Mouse (Mus musculus) mouse trophoblast stem cell (cell line): ENCODE data around the gene Lurap1l.

ENCODE experiments used
- in situ Hi-C, 2 experiments: fragments of 300-500 bp; cut with MseI, MboI; formaldehyde crosslinking; loops; 2 replicates in 1 of 2; 3 replicates in 1 of 2; pipeline ENCODE4 v1.15.1; 2025

Lurap1l gene

GRCm38 (mm10) chr4:80910481-80910870 is at the start of gene Lurap1l:
TSS of gene Lurap1l (plus strand) at chr4:80910646.
- in situ Hi-C loops, result no loop called here

GRCm38 (mm10) chr4:80862962-80863361 is 47.5 kb upstream of the Lurap1l start:
- in situ Hi-C loops, result no loop called here

GRCm38 (mm10) chr4:80863906-80864305 is 46.5 kb upstream of the Lurap1l start:
- in situ Hi-C loops, result no loop called here

- in situ Hi-C loops, result no loop called here
Observed at GRCm38 (mm10) chr4:80864511-80864922, 45.9 kb upstream of the Lurap1l start.

- in situ Hi-C loops, result no loop called here
Observed at GRCm38 (mm10) chr4:80866065-80866464, 44.4 kb upstream of the Lurap1l start.

- in situ Hi-C loops, result no loop called here
Observed at GRCm38 (mm10) chr4:80869598-80869997, 40.8 kb upstream of the Lurap1l start.

GRCm38 (mm10) chr4:80872847-80873644 is 37.4 kb upstream of the Lurap1l start:
- in situ Hi-C loops, result loop anchor here in 1 of 2 experiments (10.0 kb wide), 1 partner anchor 82 kb away; no protein-coding TSS in a partner anchor

GRCm38 (mm10) chr4:80874121-80874859 is 36.2 kb upstream of the Lurap1l start:
- in situ Hi-C loops, result loop anchor here in 1 of 2 experiments (10.0 kb wide), 1 partner anchor 81 kb away; no protein-coding TSS in a partner anchor

GRCm38 (mm10) chr4:80875055-80875454 is 35.4 kb upstream of the Lurap1l start:
- in situ Hi-C loops, result loop anchor here in 1 of 2 experiments (10.0 kb wide), 1 partner anchor 80 kb away; no protein-coding TSS in a partner anchor

- in situ Hi-C loops, result no loop called here
Observed at GRCm38 (mm10) chr4:80881996-80882599, 28.3 kb upstream of the Lurap1l start.

GRCm38 (mm10) chr4:80886631-80887030 is 23.8 kb upstream of the Lurap1l start:
- in situ Hi-C loops, result no loop called here

- in situ Hi-C loops, result no loop called here
Observed at GRCm38 (mm10) chr4:80891004-80891403, 19.4 kb upstream of the Lurap1l start.

- in situ Hi-C loops, result no loop called here
Observed at GRCm38 (mm10) chr4:80895278-80895894, 15.1 kb upstream of the Lurap1l start.

GRCm38 (mm10) chr4:80906726-80907125 is 3.7 kb upstream of the Lurap1l start:
- in situ Hi-C loops, result no loop called here

GRCm38 (mm10) chr4:80907973-80908372 is 2.5 kb upstream of the Lurap1l start:
- in situ Hi-C loops, result no loop called here

GRCm38 (mm10) chr4:80908902-80909301 is 1.5 kb upstream of the Lurap1l start:
- in situ Hi-C loops, result no loop called here

GRCm38 (mm10) chr4:80910871-80911701 is 640 bp downstream of the Lurap1l start:
- in situ Hi-C loops, result no loop called here

- in situ Hi-C loops, result no loop called here
Observed at GRCm38 (mm10) chr4:80911706-80912540, 1.5 kb downstream of the Lurap1l start.

- in situ Hi-C loops, result no loop called here
Observed at GRCm38 (mm10) chr4:80915211-80915610, 4.8 kb downstream of the Lurap1l start.

GRCm38 (mm10) chr4:80916695-80917094 is 6.2 kb downstream of the Lurap1l start:
- in situ Hi-C loops, result no loop called here
